Comparison of ENCODE assay signal across 21 mouse cellular contexts in genomic region chr3:22025119-22025518, GRCm38 (mm10). TPM values are rescaled to one million over a fixed set of nuclear protein-coding genes. Genes with fewer than 3 reads are reported as not detected.
DNase-seq lines count a peak whose midpoint lies in the region; ATAC-seq and TF ChIP-seq lines count a peak whose summit lies in the region.
"Had no signal": no experiment of that assay in that cellular context is flagged by ENCODE, and none has a peak within 500 bp of the region (broad histone marks: within the 10 kb centered on the region; RNA-seq: fewer than 3 reads in every experiment).

No protein-coding gene starts in this region.

- no peaks in the 10 kb centered on the region for H3K36me3 ChIP-seq in kidney, postnatal 0 days (ENCODE audit: insufficient read depth, low read length)
- no peaks in the 10 kb centered on the region for H3K36me3 ChIP-seq in kidney, embryonic 15.5 days
- no peaks in the 10 kb centered on the region for H3K36me3 ChIP-seq in ES-E14 (ENCODE audit: control insufficient read depth, insufficient read depth, low read length, poor library complexity, severe bottlenecking)
- no peaks in the 10 kb centered on the region for H3K36me3 ChIP-seq in limb, embryonic 10.5 days
- H3K36me3 ChIP-seq: G1E; hindbrain, embryonic 13.5 days; midbrain, embryonic 12.5 days; stomach, embryonic 15.5 days had no signal

- no peaks in the 10 kb centered on the region for H3K9me3 ChIP-seq in kidney, postnatal 0 days (replicated peaks; ENCODE audit: low read length)
- no peaks in the 10 kb centered on the region for H3K9me3 ChIP-seq in kidney, embryonic 15.5 days (replicated peaks)
- H3K9me3 ChIP-seq in ES-E14 (ENCODE audit: control insufficient read depth, insufficient read depth, low read depth, low read length), result no peaks in the 10 kb centered on the region
- no peaks in the 10 kb centered on the region for H3K9me3 ChIP-seq in limb, embryonic 10.5 days (replicated peaks)
- H3K9me3 ChIP-seq: G1E; hindbrain, embryonic 13.5 days; midbrain, embryonic 12.5 days; stomach, embryonic 15.5 days had no signal

- H3K4me2 ChIP-seq in kidney, postnatal 0 days (ENCODE audit: low read length), result no peak overlapping the region
- H3K4me2 ChIP-seq in kidney, embryonic 15.5 days, result no peak overlapping the region
- H3K4me2 ChIP-seq: hindbrain, embryonic 13.5 days; midbrain, embryonic 12.5 days; stomach, embryonic 15.5 days had no signal

- in situ Hi-C loops in ES-E14 (cut with MboI; ENCODE audit: low sequenced_read_pairs in 2 of 2, unreplicated experiment in 2 of 2), result no loop called here

- no peak overlapping the region for H3K27ac ChIP-seq in kidney, postnatal 0 days
- H3K27ac ChIP-seq in kidney, embryonic 15.5 days, result no peak overlapping the region
- peak overlapping the region; percentile 52; the same call in 1 of the 2 replicates for H3K27ac ChIP-seq in ES-E14 (ENCODE audit: insufficient read depth, low read depth, low read length, poor library complexity, severe bottlenecking)
- peak overlapping the region; percentile 74 for H3K27ac ChIP-seq in limb, embryonic 10.5 days
- H3K27ac ChIP-seq: heart, adult 2 months; hindbrain, embryonic 13.5 days; midbrain, embryonic 12.5 days; stomach, embryonic 15.5 days had no signal

- H3K4me1 ChIP-seq in kidney, postnatal 0 days (replicated peaks; ENCODE audit: insufficient read depth, low read length), result no peaks in the 10 kb centered on the region
- H3K4me1 ChIP-seq in kidney, embryonic 15.5 days, result peaks cover 25% of the 10 kb centered on the region
- H3K4me1 ChIP-seq in ES-E14 (ENCODE audit: control insufficient read depth in 2 of 2, insufficient read depth in 2 of 2, low read length in 2 of 2, poor library complexity in 1 of 2), result peaks cover 4 to 21% of the 10 kb centered on the region in 2 experiments; a peak in 3 of 4 replicates
- peaks cover 36% of the 10 kb centered on the region for H3K4me1 ChIP-seq in limb, embryonic 10.5 days
- H3K4me1 ChIP-seq: stomach, embryonic 15.5 days had no signal

- no peak for TF ChIP-seq CTCF in kidney, postnatal 0 days (IDR thresholded peaks at IDR 0.05; ENCODE audit: low read depth)

- no peak overlapping the region for H3K4me3 ChIP-seq in kidney, postnatal 0 days (replicated peaks; ENCODE audit: low read depth, low read length)
- H3K4me3 ChIP-seq in kidney, embryonic 15.5 days (replicated peaks), result no peak overlapping the region
- H3K4me3 ChIP-seq in ES-E14 (ENCODE audit: insufficient read depth in 1 of 2, low read depth in 1 of 2, low read length in 2 of 2, poor library complexity in 1 of 2, severe bottlenecking in 1 of 2), result no peak overlapping the region
- no peak overlapping the region for H3K4me3 ChIP-seq in limb, embryonic 10.5 days
- H3K4me3 ChIP-seq: heart, adult 2 months; hindbrain, embryonic 13.5 days; midbrain, embryonic 12.5 days; myocyte; stomach, embryonic 15.5 days had no signal

- 0 out of 2 replicates have a peak, but pooled peaks have one; percentile 25 for ATAC-seq in kidney, postnatal 0 days (replicated peaks; ENCODE audit: low FRiP score, low read depth)
- ATAC-seq in kidney, embryonic 15.5 days (replicated peaks; ENCODE audit: low FRiP score), result no peak
- no peak for ATAC-seq in megakaryocyte, adult 5-6 weeks (ENCODE audit: poor library complexity, severe bottlenecking)
- ATAC-seq: liver, postnatal 0 days had no signal

- no peaks in the 10 kb centered on the region for H3K27me3 ChIP-seq in kidney, postnatal 0 days (ENCODE audit: insufficient read depth, low read length)
- H3K27me3 ChIP-seq in kidney, embryonic 15.5 days, result no peaks in the 10 kb centered on the region
- H3K27me3 ChIP-seq in limb, embryonic 10.5 days (ENCODE audit: low read depth, poor library complexity, severe bottlenecking), result no peaks in the 10 kb centered on the region
- H3K27me3 ChIP-seq: hindbrain, embryonic 13.5 days; midbrain, embryonic 12.5 days; stomach, embryonic 15.5 days had no signal

- DNase-seq in kidney, postnatal 0 days (ENCODE audit: low spot score), result peak; percentile 46
- DNase-seq in ES-E14 (ENCODE audit: low read depth, low spot score), result peak; percentile 56
- DNase-seq in embryo, embryonic 9.5 days (ENCODE audit: extremely low spot score), result peak; percentile 34
- DNase-seq in limb, embryonic 10.5 days (ENCODE audit: low spot score), result peak; percentile 42
- no peak for DNase-seq in heart, adult 9 months (ENCODE audit: low spot score in 2 of 2)
- DNase-seq in layer of hippocampus, postnatal 25 days (ENCODE audit: extremely low spot score in 1 of 2, low spot score in 1 of 2), result no peak
- DNase-seq: adrenal gland, adult 8-10 months; cerebellum, adult 11 months; cerebellum, postnatal 25 days; heart, adult 2 months; kidney, adult 9 months; liver; liver, postnatal 0 days; lung, postnatal 14 days had no signal

- WGBS in kidney, postnatal 0 days, result 34% methylated on average over 6 of the region's 6 CpGs
- 27% methylated on average over 6 of the region's 6 CpGs for WGBS in kidney, embryonic 15.5 days
- WGBS in limb, embryonic 10.5 days, result 16% methylated on average over 6 of the region's 6 CpGs

- no peak overlapping the region for H3K9ac ChIP-seq in kidney, postnatal 0 days (ENCODE audit: low read depth, low read length)
- H3K9ac ChIP-seq in kidney, embryonic 15.5 days, result no peak overlapping the region
- H3K9ac ChIP-seq in ES-E14 (ENCODE audit: insufficient read depth, low read depth, low read length, poor library complexity, severe bottlenecking), result no peak overlapping the region
- H3K9ac ChIP-seq: hindbrain, embryonic 13.5 days; liver, postnatal 0 days; midbrain, embryonic 12.5 days; stomach, embryonic 15.5 days had no signal

TF ChIP-seq in ES-E14, 5 proteins besides CTCF, POLR2A, EP300 and RAD21:
- no peak for TF ChIP-seq CHD2 (IDR thresholded peaks at IDR 0.05; ENCODE audit: low read depth, low read length)
- no peak for TF ChIP-seq MAFK (IDR thresholded peaks at IDR 0.05; ENCODE audit: insufficient read depth, low read depth, low read length)
- TF ChIP-seq ZNF384 (IDR thresholded peaks at IDR 0.05; ENCODE audit: low read depth, low read length), result no peak
- TF ChIP-seq HCFC1 (IDR thresholded peaks at IDR 0.05; ENCODE audit: borderline replicate concordance, insufficient read depth, low read length), result no peak
- no peak for TF ChIP-seq ZC3H11A (IDR thresholded peaks at IDR 0.05; ENCODE audit: borderline replicate concordance, low read depth, low read length)

RNA-seq across cellular contexts. Expression of gene Tbl1xr1, which starts 51.3 kb away (rescaled TPM):
- 10.7 and 12.2 TPM in 2 replicates for polyA plus RNA-seq in kidney, postnatal 0 days (2015; fragmentation: Nextera tagmentation; extraction: Ambion mirVana)
- polyA plus RNA-seq in kidney, embryonic 15.5 days (2015; fragmentation: Nextera tagmentation; extraction: Ambion mirVana), result 20.9 and 22.8 TPM in 2 replicates
- total RNA-seq in ES-E14 (2012; rRNA removed), result 64.6 and 71.0 TPM in 2 replicates
- 23.8 and 27.5 TPM in 2 replicates for polyA plus RNA-seq in limb, embryonic 10.5 days (2016; fragmentation: Nextera tagmentation; extraction: Ambion mirVana)
- 100 to 1,000 TPM; 135 to 151 TPM for total RNA-seq in layer of hippocampus, postnatal 25 days (2021)
- total RNA-seq in megakaryocyte, adult 5-6 weeks (2015), result 111 and 139 TPM in 2 replicates
- 95.5 and 99.3 TPM in 2 replicates for total RNA-seq in megakaryocyte, adult 5-6 weeks (2017)

Comparison
In these comparisons a context has a peak if more than half of its experiments do, and no peak if none do; other contexts are left out.
1. DNase-seq: peak in kidney, postnatal 0 days (single experiment), ES-E14 (single experiment), embryo, embryonic 9.5 days (single experiment) and limb, embryonic 10.5 days (single experiment); none in heart, adult 9 months (0 of 2) and layer of hippocampus, postnatal 25 days (0 of 2).
2. H3K27ac ChIP-seq: peak in ES-E14 (single experiment) and limb, embryonic 10.5 days (single experiment); none in kidney, postnatal 0 days (single experiment) and kidney, embryonic 15.5 days (single experiment).